Mouse (Mus musculus): ENCODE measurements around the gene Slc34a2. TPM values are rescaled to one million over a fixed set of nuclear protein-coding genes. Genes with fewer than 3 reads are reported as not detected.

Slc34a2 gene
- polyA plus RNA-seq, 1 experiment: 42.3 TPM

- H3K4me1 ChIP-seq (ENCODE audit: control insufficient read depth, insufficient read depth, low read length): no peaks in the 10 kb centered on the region
- TF ChIP-seq CTCF (IDR thresholded peaks at IDR 0.05; ENCODE audit: control insufficient read depth, insufficient read depth, insufficient replicate concordance, low read depth, low read length): no peak
- TF ChIP-seq POLR2A (IDR thresholded peaks at IDR 0.05; ENCODE audit: control insufficient read depth, low read depth, low read length): no peak
Observed at GRCm38 (mm10) chr5:53111036-53111435, 73.2 kb downstream of the Slc34a2 start.

GRCm38 (mm10) chr5:53112942-53113341 is 75.1 kb downstream of the Slc34a2 start:
- Histone ChIP-seq H3K36me3 (ENCODE audit: control insufficient read depth, insufficient read depth, low read length) (no peaks in the 10 kb centered on the region), H3K27me3 (ENCODE audit: control insufficient read depth, insufficient read depth, low read length) (no peaks in the 10 kb centered on the region), H3K27ac (ENCODE audit: control insufficient read depth, insufficient read depth, low read depth, low read length) (no peak overlapping the region), H3K4me3 (ENCODE audit: control insufficient read depth, low read depth, low read length) (no peak overlapping the region), H3K4me1 (ENCODE audit: control insufficient read depth, insufficient read depth, low read length) (no peaks in the 10 kb centered on the region)
- TF ChIP-seq CTCF (IDR thresholded peaks at IDR 0.05; ENCODE audit: control insufficient read depth, insufficient read depth, insufficient replicate concordance, low read depth, low read length) (no peak), POLR2A (IDR thresholded peaks at IDR 0.05; ENCODE audit: control insufficient read depth, low read depth, low read length) (no peak)

More at GRCm38 (mm10) chr5:53111036-53111435, 73.2 kb downstream of the Slc34a2 start:
- Histone ChIP-seq H3K4me3 (ENCODE audit: control insufficient read depth, low read depth, low read length) (no peak overlapping the region), H3K36me3 (ENCODE audit: control insufficient read depth, insufficient read depth, low read length) (no peaks in the 10 kb centered on the region), H3K27ac (ENCODE audit: control insufficient read depth, insufficient read depth, low read depth, low read length) (no peak overlapping the region), H3K27me3 (ENCODE audit: control insufficient read depth, insufficient read depth, low read length) (no peaks in the 10 kb centered on the region)

- Histone ChIP-seq H3K4me1 (ENCODE audit: control insufficient read depth, insufficient read depth, low read length) (no peaks in the 10 kb centered on the region), H3K27ac (ENCODE audit: control insufficient read depth, insufficient read depth, low read depth, low read length) (no peak overlapping the region), H3K4me3 (ENCODE audit: control insufficient read depth, low read depth, low read length) (no peak overlapping the region), H3K27me3 (ENCODE audit: control insufficient read depth, insufficient read depth, low read length) (no peaks in the 10 kb centered on the region), H3K36me3 (ENCODE audit: control insufficient read depth, insufficient read depth, low read length) (no peaks in the 10 kb centered on the region)
- TF ChIP-seq CTCF (IDR thresholded peaks at IDR 0.05; ENCODE audit: control insufficient read depth, insufficient read depth, insufficient replicate concordance, low read depth, low read length): no peak
- TF ChIP-seq POLR2A (IDR thresholded peaks at IDR 0.05; ENCODE audit: control insufficient read depth, low read depth, low read length): no peak
Observed at GRCm38 (mm10) chr5:53114616-53115267, 76.9 kb downstream of the Slc34a2 start.

- TF ChIP-seq CTCF (IDR thresholded peaks at IDR 0.05; ENCODE audit: control insufficient read depth, insufficient read depth, insufficient replicate concordance, low read depth, low read length) (no peak), POLR2A (IDR thresholded peaks at IDR 0.05; ENCODE audit: control insufficient read depth, low read depth, low read length) (no peak)
Observed at GRCm38 (mm10) chr5:53118212-53118611, 80.3 kb downstream of the Slc34a2 start.

GRCm38 (mm10) chr5:53119689-53120088 is 81.8 kb downstream of the Slc34a2 start:
- H3K27ac ChIP-seq (ENCODE audit: control insufficient read depth, insufficient read depth, low read depth, low read length): no peak overlapping the region
- no peak overlapping the region for H3K4me3 ChIP-seq (ENCODE audit: control insufficient read depth, low read depth, low read length)
- no peaks in the 10 kb centered on the region for H3K4me1 ChIP-seq (ENCODE audit: control insufficient read depth, insufficient read depth, low read length)
- TF ChIP-seq POLR2A (IDR thresholded peaks at IDR 0.05; ENCODE audit: control insufficient read depth, low read depth, low read length) (no peak), CTCF (IDR thresholded peaks at IDR 0.05; ENCODE audit: control insufficient read depth, insufficient read depth, insufficient replicate concordance, low read depth, low read length) (no peak)
- no peaks in the 10 kb centered on the region for H3K36me3 ChIP-seq (ENCODE audit: control insufficient read depth, insufficient read depth, low read length)
- H3K27me3 ChIP-seq (ENCODE audit: control insufficient read depth, insufficient read depth, low read length): no peaks in the 10 kb centered on the region

More at GRCm38 (mm10) chr5:53118212-53118611, 80.3 kb downstream of the Slc34a2 start:
- Histone ChIP-seq H3K27ac (ENCODE audit: control insufficient read depth, insufficient read depth, low read depth, low read length) (no peak overlapping the region), H3K4me1 (ENCODE audit: control insufficient read depth, insufficient read depth, low read length) (no peaks in the 10 kb centered on the region), H3K4me3 (ENCODE audit: control insufficient read depth, low read depth, low read length) (no peak overlapping the region), H3K27me3 (ENCODE audit: control insufficient read depth, insufficient read depth, low read length) (no peaks in the 10 kb centered on the region), H3K36me3 (ENCODE audit: control insufficient read depth, insufficient read depth, low read length) (no peaks in the 10 kb centered on the region)

Other genes with a start within 250 kb of the Slc34a2 start
- 17.7 and 22.4 TPM in 2 replicates for gene Anapc4, start 204.1 kb upstream of the Slc34a2 start, polyA plus RNA-seq (2012; rRNA removed)
- gene Sel1l3, start 175.8 kb downstream of the Slc34a2 start, polyA plus RNA-seq (2012; rRNA removed): 0.64 and 0.71 TPM in 2 replicates
- 15.8 and 16.9 TPM in 2 replicates for gene Smim20, start 229.0 kb downstream of the Slc34a2 start, polyA plus RNA-seq (2012; rRNA removed)

Data from testis, adult 2 months (tissue).